Comparison of ENCODE assay signal across 24 mouse cellular contexts in the genomic region with DNA sequence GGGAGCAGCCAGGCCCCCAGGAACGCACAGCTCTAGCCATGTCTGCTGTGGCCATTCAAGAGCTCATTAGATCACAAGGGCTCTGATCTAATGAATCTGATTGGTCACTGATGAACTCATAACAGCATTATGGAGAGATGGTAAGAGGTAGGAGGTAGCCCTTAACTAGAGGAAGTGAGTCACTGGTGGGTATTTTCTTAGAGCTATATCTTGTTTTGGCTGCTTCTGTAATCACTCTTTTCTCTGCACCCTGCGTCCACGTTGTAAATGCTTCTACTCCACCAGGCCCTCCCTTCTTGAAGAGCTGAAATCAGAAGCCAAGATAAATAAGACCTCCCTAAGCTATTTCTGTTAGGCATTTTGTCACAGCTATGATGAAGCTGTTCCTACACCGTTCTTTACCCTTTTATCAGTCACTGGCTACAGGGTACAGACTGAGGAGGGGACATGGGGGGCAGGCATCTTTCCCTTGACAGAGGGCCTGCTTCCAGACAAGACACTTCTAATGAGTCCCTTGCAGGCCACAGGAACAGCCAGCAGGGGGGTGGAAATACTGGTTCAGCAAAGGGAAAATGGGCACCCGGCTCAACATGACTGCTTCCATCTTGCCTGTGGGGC.
DNase-seq lines count a peak whose midpoint lies in the region; ATAC-seq and TF ChIP-seq lines count a peak whose summit lies in the region.
"Had no signal": no experiment of that assay in that cellular context is flagged by ENCODE, and none has a peak within 500 bp of the region (broad histone marks: within the 10 kb centered on the region; RNA-seq: fewer than 3 reads in every experiment).

No protein-coding gene starts in this region.

- intact Hi-C loops in heart, postnatal 36 days (cut with DNase I): no loop called here

- 25% methylated on average over 5 of the region's 5 CpGs for WGBS in heart, postnatal 0 days

- no peak for TF ChIP-seq EP300 in heart, postnatal 0 days (IDR thresholded peaks at IDR 0.05; ENCODE audit: low read depth)

- H3K4me1 ChIP-seq in heart, postnatal 0 days (ENCODE audit: control insufficient read depth, insufficient read depth): 0 out of 2 replicates have a peak, but pooled peaks cover 3% of the 10 kb centered on the region
- peaks cover 5% of the 10 kb centered on the region; the same call in 1 of the 2 replicates for H3K4me1 ChIP-seq in testis, adult 2 months (ENCODE audit: control insufficient read depth, insufficient read depth, low read length)
- H3K4me1 ChIP-seq: embryonic facial prominence, embryonic 15.5 days had no signal

- no peak for TF ChIP-seq CTCF in heart, postnatal 0 days (IDR thresholded peaks at IDR 0.05; ENCODE audit: low read depth)
- TF ChIP-seq CTCF in layer of hippocampus, adult 2 months (conservative IDR thresholded peaks at IDR 0.05): peak; percentile 21; the same call in 1 of the 2 replicates
- TF ChIP-seq CTCF in testis, adult 2 months (IDR thresholded peaks at IDR 0.05; ENCODE audit: control insufficient read depth, insufficient read depth, insufficient replicate concordance, low read depth, low read length): no peak

- ATAC-seq in frontal cortex, adult (ENCODE audit: low TSS enrichment): peak; percentile 34; the same call in 1 of the 2 replicates
- peak; percentile 55 for ATAC-seq in heart, postnatal 0 days (ENCODE audit: insufficient read depth, low read depth)
- ATAC-seq: CD4-positive, CD25-positive, alpha-beta regulatory T cell, adult 4 months; forebrain, postnatal 0 days; hindbrain, postnatal 0 days; intestine, postnatal 0 days; midbrain, embryonic 16.5 days had no signal

- H3K27me3 ChIP-seq in heart, postnatal 0 days (ENCODE audit: control insufficient read depth, insufficient read depth, low read length): no peaks in the 10 kb centered on the region
- H3K27me3 ChIP-seq in testis, adult 2 months (ENCODE audit: control insufficient read depth, insufficient read depth, low read length): no peaks in the 10 kb centered on the region
- H3K27me3 ChIP-seq: embryonic facial prominence, embryonic 15.5 days; limb, embryonic 13.5 days; stomach, embryonic 15.5 days had no signal

- no peak for DNase-seq in frontal cortex, postnatal 10 days (ENCODE audit: low spot score in 2 of 2)
- peak; percentile 41 for DNase-seq in heart, postnatal 0 days (ENCODE audit: low spot score)
- no peak for DNase-seq in heart, postnatal 36 days
- DNase-seq in layer of hippocampus, adult 2 months (ENCODE audit: low spot score in 2 of 2): no peak
- no peak for DNase-seq in layer of hippocampus, adult 8-10 months (ENCODE audit: low spot score in 2 of 2)
- DNase-seq in testis, postnatal 14 days (ENCODE audit: low spot score): no peak
- DNase-seq: adrenal gland, postnatal 14 days; cerebellum, adult 11-12 months; cerebellum, postnatal 14 days; embryo, embryonic 11 days; forebrain, postnatal 0 days; gastrocnemius, adult 2 months; layer of hippocampus, adult 9-11 months had no signal

- no peak overlapping the region for H3K4me3 ChIP-seq in heart, postnatal 0 days (ENCODE audit: low read depth, low read length)
- no peak overlapping the region for H3K4me3 ChIP-seq in layer of hippocampus, adult 2 months
- peak overlapping the region; percentile 93 for H3K4me3 ChIP-seq in testis, adult 2 months (ENCODE audit: control insufficient read depth, low read depth, low read length)
- H3K4me3 ChIP-seq: embryonic facial prominence, embryonic 15.5 days; forebrain, embryonic 10.5 days; gastrocnemius, adult 2 months; hindbrain, embryonic 10.5 days; limb, embryonic 13.5 days; stomach, embryonic 15.5 days had no signal

- H3K4me2 ChIP-seq in heart, postnatal 0 days (ENCODE audit: low read depth, low read length): no peak overlapping the region
- H3K4me2 ChIP-seq: embryonic facial prominence, embryonic 15.5 days; limb, embryonic 13.5 days; stomach, embryonic 15.5 days had no signal

- H3K36me3 ChIP-seq in heart, postnatal 0 days (replicated peaks; ENCODE audit: control insufficient read depth, insufficient read depth, low read length): no peaks in the 10 kb centered on the region
- H3K36me3 ChIP-seq in testis, adult 2 months (ENCODE audit: control insufficient read depth, insufficient read depth, low read length): no peaks in the 10 kb centered on the region
- H3K36me3 ChIP-seq: embryonic facial prominence, embryonic 15.5 days; forebrain, embryonic 10.5 days; hindbrain, embryonic 10.5 days; limb, embryonic 13.5 days; stomach, embryonic 15.5 days had no signal

- TF ChIP-seq POLR2A in testis, adult 2 months (IDR thresholded peaks at IDR 0.05; ENCODE audit: control insufficient read depth, low read depth, low read length): peak; percentile 48; the same call in 1 of the 2 replicates

- no peaks in the 10 kb centered on the region for H3K9me3 ChIP-seq in heart, postnatal 0 days (replicated peaks; ENCODE audit: control insufficient read depth, low read length)
- H3K9me3 ChIP-seq: embryonic facial prominence, embryonic 15.5 days; forebrain, embryonic 10.5 days; hindbrain, embryonic 10.5 days; limb, embryonic 13.5 days; stomach, embryonic 15.5 days had no signal

- no peak overlapping the region for H3K9ac ChIP-seq in heart, postnatal 0 days (replicated peaks; ENCODE audit: low read depth, low read length)
- H3K9ac ChIP-seq: embryonic facial prominence, embryonic 15.5 days; forebrain, postnatal 0 days; limb, embryonic 13.5 days; stomach, embryonic 15.5 days had no signal

- H3K27ac ChIP-seq in heart, postnatal 0 days (ENCODE audit: low read depth): 0 out of 2 replicates have a peak overlapping the region, but pooled peaks have one; percentile 4
- no peak overlapping the region for H3K27ac ChIP-seq in layer of hippocampus, adult 2 months
- peak overlapping the region; percentile 34 for H3K27ac ChIP-seq in testis, adult 2 months (ENCODE audit: control insufficient read depth, insufficient read depth, low read depth, low read length)
- H3K27ac ChIP-seq: embryonic facial prominence, embryonic 15.5 days; forebrain, embryonic 10.5 days; gastrocnemius, adult 2 months; hindbrain, embryonic 10.5 days; hindbrain, postnatal 0 days; limb, embryonic 13.5 days; stomach, embryonic 15.5 days had no signal
